Comparison of ENCODE assay signal across 12 mouse cellular contexts in genomic region chr5:140891080-140891479, GRCm38 (mm10).
A peak's percentile ranks its signal among the peaks of the same experiment; 100 is the strongest.
DNase-seq lines count a peak whose midpoint lies in the region; ATAC-seq and TF ChIP-seq lines count a peak whose summit lies in the region.
"Had no signal": no experiment of that assay in that cellular context is flagged by ENCODE, and none has a peak within 500 bp of the region (broad histone marks: within the 10 kb centered on the region; RNA-seq: fewer than 3 reads in every experiment).

No protein-coding gene starts in this region.

- peak overlapping the region; percentile 34 for H3K4me2 ChIP-seq in kidney, embryonic 15.5 days
- H3K4me2 ChIP-seq in midbrain, postnatal 0 days (ENCODE audit: low read depth, low read length, poor library complexity, severe bottlenecking) = no peak overlapping the region
- no peak overlapping the region for H3K4me2 ChIP-seq in midbrain, embryonic 13.5 days (replicated peaks)
- no peak overlapping the region for H3K4me2 ChIP-seq in stomach, postnatal 0 days (replicated peaks; ENCODE audit: low read depth)
- H3K4me2 ChIP-seq in hindbrain, embryonic 11.5 days (replicated peaks; ENCODE audit: low read depth, low read length) = no peak overlapping the region
- H3K4me2 ChIP-seq: embryonic facial prominence, embryonic 15.5 days; midbrain, embryonic 12.5 days had no signal

- no peak overlapping the region for H3K4me3 ChIP-seq in cerebellum, adult 2 months (replicated peaks; ENCODE audit: insufficient read depth, low read depth, low read length)
- H3K4me3 ChIP-seq in kidney, embryonic 15.5 days (replicated peaks) = no peak overlapping the region
- no peak overlapping the region for H3K4me3 ChIP-seq in midbrain, postnatal 0 days (ENCODE audit: low read depth, low read length)
- no peak overlapping the region for H3K4me3 ChIP-seq in midbrain, embryonic 13.5 days (replicated peaks)
- no peak overlapping the region for H3K4me3 ChIP-seq in stomach, postnatal 0 days (ENCODE audit: low read depth, low read length)
- no peak overlapping the region for H3K4me3 ChIP-seq in hindbrain, embryonic 11.5 days (ENCODE audit: low read depth, low read length)
- H3K4me3 ChIP-seq: embryonic facial prominence, embryonic 15.5 days; midbrain, embryonic 12.5 days had no signal

- H3K27me3 ChIP-seq in cerebellum, adult 2 months (ENCODE audit: control insufficient read depth, insufficient read depth, low read length) = no peaks in the 10 kb centered on the region
- peaks cover 6% of the 10 kb centered on the region; the same call in 1 of the 2 replicates for H3K27me3 ChIP-seq in kidney, embryonic 15.5 days
- H3K27me3 ChIP-seq in midbrain, postnatal 0 days (ENCODE audit: insufficient read depth, low read length) = no peaks in the 10 kb centered on the region
- H3K27me3 ChIP-seq in midbrain, embryonic 13.5 days = no peaks in the 10 kb centered on the region
- no peaks in the 10 kb centered on the region for H3K27me3 ChIP-seq in stomach, postnatal 0 days (ENCODE audit: control insufficient read depth, insufficient read depth, low read length)
- no peaks in the 10 kb centered on the region for H3K27me3 ChIP-seq in hindbrain, embryonic 11.5 days (ENCODE audit: control insufficient read depth, insufficient read depth, low read length)
- H3K27me3 ChIP-seq: embryonic facial prominence, embryonic 15.5 days had no signal

- no peak overlapping the region for H3K27ac ChIP-seq in cerebellum, adult 2 months (ENCODE audit: insufficient read depth, low read length)
- no peak overlapping the region for H3K27ac ChIP-seq in kidney, embryonic 15.5 days
- H3K27ac ChIP-seq in midbrain, postnatal 0 days (ENCODE audit: low read depth, low read length) = no peak overlapping the region
- H3K27ac ChIP-seq in midbrain, embryonic 13.5 days = no peak overlapping the region
- H3K27ac ChIP-seq in stomach, postnatal 0 days (replicated peaks) = no peak overlapping the region
- H3K27ac ChIP-seq in hindbrain, embryonic 11.5 days (ENCODE audit: low read depth, low read length) = no peak overlapping the region
- H3K27ac ChIP-seq: embryonic facial prominence, embryonic 15.5 days had no signal

- no peak for TF ChIP-seq EP300 in stomach, postnatal 0 days (optimal IDR thresholded peaks at IDR 0.05)

- no peak for DNase-seq in cerebellum, adult 2 months
- no peak for DNase-seq in cerebellum, adult 18-20 months
- no peak for DNase-seq in kidney, postnatal 14 days
- DNase-seq in midbrain, postnatal 0 days (ENCODE audit: low spot score) = peak; percentile 27
- DNase-seq in stomach, postnatal 0 days (ENCODE audit: low spot score) = no peak
- no peak for DNase-seq in hindbrain, embryonic 11.5 days (ENCODE audit: low spot score)
- DNase-seq: layer of hippocampus, postnatal 36 days had no signal

- no peaks in the 10 kb centered on the region for H3K4me1 ChIP-seq in cerebellum, adult 2 months (ENCODE audit: control insufficient read depth, insufficient read depth, low read length)
- H3K4me1 ChIP-seq in kidney, embryonic 15.5 days = peaks cover 12% of the 10 kb centered on the region; the same call in 1 of the 2 replicates
- H3K4me1 ChIP-seq in midbrain, postnatal 0 days (ENCODE audit: insufficient read depth, low read length) = no peaks in the 10 kb centered on the region
- H3K4me1 ChIP-seq in midbrain, embryonic 13.5 days (replicated peaks) = 0 out of 2 replicates have a peak, but pooled peaks cover 10% of the 10 kb centered on the region
- H3K4me1 ChIP-seq in stomach, postnatal 0 days (replicated peaks; ENCODE audit: control insufficient read depth, insufficient read depth) = no peaks in the 10 kb centered on the region
- no peaks in the 10 kb centered on the region for H3K4me1 ChIP-seq in hindbrain, embryonic 11.5 days (replicated peaks; ENCODE audit: control insufficient read depth, insufficient read depth, low read length)

- TF ChIP-seq CTCF in cerebellum, adult 2 months (IDR thresholded peaks at IDR 0.05; ENCODE audit: borderline replicate concordance, insufficient read depth, low read depth, low read length) = peak; percentile 16; the same call in 1 of the 2 replicates
- peak; percentile 61 for TF ChIP-seq CTCF in midbrain, postnatal 0 days (IDR thresholded peaks at IDR 0.05)
- TF ChIP-seq CTCF in stomach, postnatal 0 days (IDR thresholded peaks at IDR 0.05; ENCODE audit: low read depth) = peak; percentile 59

- H3K9ac ChIP-seq in kidney, embryonic 15.5 days = no peak overlapping the region
- H3K9ac ChIP-seq in midbrain, postnatal 0 days (replicated peaks; ENCODE audit: low read length, poor library complexity, severe bottlenecking) = no peak overlapping the region
- H3K9ac ChIP-seq in midbrain, embryonic 13.5 days (replicated peaks) = no peak overlapping the region
- H3K9ac ChIP-seq in stomach, postnatal 0 days (ENCODE audit: low read length) = no peak overlapping the region
- H3K9ac ChIP-seq in hindbrain, embryonic 11.5 days (ENCODE audit: low read depth, low read length) = no peak overlapping the region
- H3K9ac ChIP-seq: embryonic facial prominence, embryonic 15.5 days; midbrain, embryonic 12.5 days had no signal

- H3K36me3 ChIP-seq in kidney, embryonic 15.5 days = no peaks in the 10 kb centered on the region
- H3K36me3 ChIP-seq in midbrain, postnatal 0 days (ENCODE audit: insufficient read depth, low read length) = no peaks in the 10 kb centered on the region
- no peaks in the 10 kb centered on the region for H3K36me3 ChIP-seq in midbrain, embryonic 13.5 days
- H3K36me3 ChIP-seq in stomach, postnatal 0 days (ENCODE audit: control insufficient read depth, insufficient read depth, low read length) = no peaks in the 10 kb centered on the region
- no peaks in the 10 kb centered on the region for H3K36me3 ChIP-seq in hindbrain, embryonic 11.5 days (ENCODE audit: control insufficient read depth, insufficient read depth, low read length)
- H3K36me3 ChIP-seq: embryonic facial prominence, embryonic 15.5 days; midbrain, embryonic 12.5 days had no signal

- WGBS in cerebellum, adult 2 months = 54% methylated on average over 10 of the region's 10 CpGs
- 40% methylated on average over 10 of the region's 10 CpGs for WGBS in kidney, embryonic 15.5 days
- WGBS in midbrain, postnatal 0 days = 63% methylated on average over 8 of the region's 10 CpGs
- WGBS in midbrain, embryonic 13.5 days = 54% methylated on average over 10 of the region's 10 CpGs
- 44% methylated on average over 9 of the region's 10 CpGs for WGBS in stomach, postnatal 0 days
- 52% methylated on average over 10 of the region's 10 CpGs for whole genome bisulfite sequencing in hindbrain, embryonic 11.5 days

- TF ChIP-seq POLR2A in cerebellum, adult 2 months (IDR thresholded peaks at IDR 0.05; ENCODE audit: borderline replicate concordance, insufficient read depth, low read length) = no peak

- ATAC-seq in kidney, embryonic 15.5 days (replicated peaks; ENCODE audit: low FRiP score) = no peak
- no peak for ATAC-seq in midbrain, postnatal 0 days (ENCODE audit: low FRiP score)
- no peak for ATAC-seq in midbrain, embryonic 13.5 days
- no peak for ATAC-seq in stomach, postnatal 0 days (ENCODE audit: low FRiP score, low TSS enrichment)
- no peak for ATAC-seq in hindbrain, embryonic 11.5 days (ENCODE audit: low FRiP score)
- ATAC-seq: Patski had no signal

- H3K9me3 ChIP-seq in kidney, embryonic 15.5 days (replicated peaks) = no peaks in the 10 kb centered on the region
- H3K9me3 ChIP-seq in midbrain, postnatal 0 days (ENCODE audit: low read length) = no peaks in the 10 kb centered on the region
- H3K9me3 ChIP-seq in midbrain, embryonic 13.5 days = no peaks in the 10 kb centered on the region
- H3K9me3 ChIP-seq in stomach, postnatal 0 days (ENCODE audit: control insufficient read depth, low read length) = no peaks in the 10 kb centered on the region
- H3K9me3 ChIP-seq in hindbrain, embryonic 11.5 days (ENCODE audit: control insufficient read depth, low read length) = no peaks in the 10 kb centered on the region
- H3K9me3 ChIP-seq: embryonic facial prominence, embryonic 15.5 days; midbrain, embryonic 12.5 days had no signal
